Mouse (Mus musculus) adrenal gland, postnatal 14 days (tissue): ENCODE data around the gene Gng8. TPM values are rescaled to one million over a fixed set of nuclear protein-coding genes. Genes with fewer than 3 reads are reported as not detected.

Experiments used
- DNase-seq: peaks from one replicate; pipeline ENCODE4 v3.0.0; 2021; ENCODE audit warnings: mixed read lengths
- total RNA-seq: library from RNA; stranded (reverse); gene quantifications from 2 replicates; pipeline ENCODE4 v1.2.3, GENCODE M21; 2021

Gng8 gene
- total RNA-seq, 1 experiment from 2014 or later, result 0.59 TPM

DNA sequence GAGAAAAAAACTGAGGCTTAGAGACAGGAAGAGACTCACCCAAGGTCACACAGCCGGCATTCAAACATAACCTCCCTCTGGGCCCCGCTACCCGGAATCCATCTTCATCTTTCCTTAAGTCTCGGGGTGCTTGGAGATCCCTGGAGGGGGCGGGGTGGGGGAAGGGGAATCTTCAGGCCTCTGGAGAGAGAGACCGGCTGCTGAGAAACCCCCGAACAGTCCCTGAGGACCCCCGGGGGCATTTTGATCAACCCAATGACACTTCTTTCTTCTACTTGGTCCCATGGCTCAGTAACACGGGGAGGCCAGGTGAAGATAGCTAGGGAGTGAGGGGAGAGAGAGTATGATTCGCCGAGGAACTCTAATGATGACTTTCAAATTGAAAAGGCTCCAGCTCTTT is 15.6 kb upstream of the Gng8 start:
- DNase-seq, result no peak

DNA sequence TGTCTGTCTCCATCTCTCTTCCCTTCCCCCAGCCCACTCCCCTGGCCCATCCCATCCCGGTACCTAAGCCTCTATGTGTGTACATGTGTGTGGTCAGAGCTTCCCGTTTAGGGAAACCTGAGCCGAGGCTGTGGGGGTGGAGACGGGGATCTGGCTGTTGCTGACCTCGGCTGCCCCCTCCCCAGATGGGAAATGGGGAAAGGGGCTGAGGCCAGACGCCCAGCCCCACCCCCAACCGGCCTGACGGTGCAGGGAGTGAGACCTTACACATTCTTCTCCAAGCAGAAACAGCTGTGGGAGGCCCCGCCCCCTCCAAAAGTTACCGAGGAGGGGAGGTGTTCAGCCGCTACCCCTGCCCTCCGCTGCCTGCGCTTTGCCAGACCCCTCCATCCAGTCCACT is 15.0 kb upstream of the Gng8 start:
- DNase-seq, result peak; percentile 35

DNA sequence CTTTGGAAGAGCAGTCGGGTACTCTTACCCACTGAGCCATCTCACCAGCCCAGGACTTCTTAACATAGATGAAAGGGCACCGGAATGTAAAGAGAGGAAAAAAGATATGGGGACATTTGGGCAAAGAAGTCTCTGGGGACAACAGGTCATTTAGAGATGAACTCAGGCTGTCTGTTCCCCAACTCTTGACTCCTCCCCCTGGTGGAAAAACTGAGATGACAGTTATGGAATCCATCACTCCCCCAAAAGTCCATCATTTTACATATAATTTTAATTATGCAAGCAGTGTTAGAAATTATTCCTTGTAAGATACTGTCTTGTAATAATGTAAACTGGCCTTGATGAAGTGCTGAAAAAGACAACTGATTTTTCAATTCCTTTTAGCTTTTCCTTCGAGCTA is 13.9 kb upstream of the Gng8 start:
- no peak for DNase-seq

DNA sequence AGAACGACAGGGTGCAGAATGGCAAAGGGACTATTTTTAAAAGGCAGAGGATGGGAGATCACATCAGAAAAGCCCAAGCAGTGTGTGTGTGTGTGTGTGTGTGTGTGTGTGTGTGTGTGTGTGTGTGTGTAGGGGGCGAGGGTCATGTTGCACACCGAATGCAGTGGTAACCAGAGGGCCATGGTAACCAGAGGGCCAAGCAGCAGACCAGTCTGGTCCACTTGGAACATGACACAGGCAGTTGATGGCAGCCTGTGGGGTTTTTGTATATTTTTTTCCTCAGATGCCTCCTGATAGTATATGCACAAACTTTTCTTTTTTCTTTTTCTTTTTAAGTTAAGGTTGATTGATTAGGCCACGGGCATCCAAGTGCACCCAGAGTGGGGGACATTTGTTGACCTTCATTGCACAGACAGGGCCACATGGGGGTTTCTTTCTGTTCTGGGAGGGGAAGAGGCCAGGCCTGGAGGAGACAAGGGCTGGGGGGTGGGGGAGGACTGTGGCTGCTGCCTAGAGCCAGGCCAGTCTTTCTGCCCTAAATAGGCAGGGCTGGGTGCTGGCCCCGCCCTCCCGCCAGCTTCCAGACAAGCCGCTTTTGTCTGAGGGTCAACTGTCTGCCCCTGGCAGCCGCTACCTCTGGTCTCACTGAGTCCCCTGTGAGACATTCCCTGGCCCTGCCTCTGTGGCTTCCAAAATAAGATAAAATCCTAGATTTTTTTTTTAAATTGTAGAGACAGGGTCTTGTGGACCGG is 11.6 kb upstream of the Gng8 start:
- DNase-seq, result no peak

DNA sequence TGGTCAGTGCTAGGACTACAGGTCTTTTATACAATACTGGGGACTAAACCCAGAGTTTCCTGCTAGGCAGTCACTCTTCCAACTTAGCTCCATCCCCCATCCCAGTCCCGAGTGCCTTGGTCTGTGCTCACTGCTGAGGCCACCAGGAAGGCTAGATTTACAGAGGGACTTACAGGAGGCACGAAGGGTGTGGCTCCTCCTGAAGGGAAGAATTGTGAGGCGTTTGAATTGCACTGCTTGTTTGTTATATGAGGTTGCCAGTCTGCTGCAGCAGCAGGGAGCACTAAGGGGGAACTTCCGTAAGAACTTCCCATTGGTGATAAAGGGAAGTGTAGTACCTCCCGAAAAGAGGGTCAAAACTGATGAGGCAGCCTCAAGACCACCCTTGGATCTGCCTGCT is 11.0 kb upstream of the Gng8 start:
- no peak for DNase-seq

DNA sequence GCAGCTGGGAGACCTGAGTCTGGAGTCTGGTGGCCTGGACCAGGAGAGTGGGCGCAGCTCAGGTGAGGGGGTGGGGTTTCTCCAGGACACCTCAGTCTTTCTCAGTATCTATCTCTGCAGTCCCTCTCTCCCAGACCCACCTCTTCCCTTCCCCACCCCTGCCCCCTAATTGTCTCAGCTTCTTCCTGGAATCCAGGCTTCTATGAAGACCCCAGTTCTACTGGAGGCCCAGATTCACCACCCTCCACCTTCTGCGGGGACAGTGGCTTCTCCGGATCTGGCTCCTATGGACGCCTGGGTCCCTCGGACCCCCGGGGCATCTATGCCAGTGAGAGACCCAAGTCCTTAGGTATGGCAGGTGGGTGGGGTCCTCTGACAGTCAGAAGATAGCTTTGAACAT is 8.4 kb upstream of the Gng8 start:
- DNase-seq, result no peak

DNA sequence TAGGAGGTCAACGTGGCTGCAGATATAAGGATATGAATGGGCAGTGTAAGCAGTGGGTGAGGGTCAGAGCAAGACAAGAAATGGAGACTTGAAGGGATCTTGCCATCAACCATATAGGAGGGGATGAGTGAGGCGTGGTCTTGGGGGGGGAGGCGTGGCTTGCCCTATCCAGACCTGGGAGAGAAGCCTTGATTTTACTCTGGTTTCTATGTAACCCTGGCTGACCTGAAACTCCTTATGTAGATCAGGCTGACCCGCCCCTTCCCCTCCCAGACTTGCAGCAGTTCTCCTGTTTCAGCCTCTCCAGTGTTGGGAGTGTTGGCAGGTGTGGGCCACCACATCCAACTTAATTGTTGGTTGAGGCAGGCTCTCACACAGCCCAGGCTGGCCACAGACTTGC is 7.3 kb upstream of the Gng8 start:
- DNase-seq, result no peak

DNA sequence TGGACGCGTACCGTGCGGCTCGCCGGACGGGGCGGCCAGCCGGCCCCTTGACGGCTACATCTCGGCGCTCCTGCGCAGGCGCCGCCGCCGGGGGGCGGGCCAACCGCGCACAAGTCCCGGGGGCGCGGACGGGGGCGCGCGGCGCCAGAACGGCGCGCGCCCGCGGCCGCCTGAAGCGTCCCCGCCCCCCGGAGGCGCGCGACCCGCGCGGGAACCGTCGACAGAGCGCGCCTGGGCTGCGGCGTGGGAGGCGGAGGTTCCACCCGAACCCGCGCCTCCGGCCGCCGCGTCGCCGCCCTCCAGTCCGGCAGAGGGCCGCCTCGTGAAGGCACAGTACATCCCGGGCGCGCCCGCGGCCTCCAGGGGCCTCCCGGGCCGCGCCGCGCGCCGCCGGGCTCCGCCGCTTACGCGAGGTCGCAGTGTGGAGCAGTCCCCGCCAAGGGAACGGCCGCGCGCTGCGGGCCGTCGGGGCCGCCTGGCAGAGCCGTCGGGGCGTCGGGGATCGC is 6.3 kb upstream of the Gng8 start:
- no peak for DNase-seq

DNA sequence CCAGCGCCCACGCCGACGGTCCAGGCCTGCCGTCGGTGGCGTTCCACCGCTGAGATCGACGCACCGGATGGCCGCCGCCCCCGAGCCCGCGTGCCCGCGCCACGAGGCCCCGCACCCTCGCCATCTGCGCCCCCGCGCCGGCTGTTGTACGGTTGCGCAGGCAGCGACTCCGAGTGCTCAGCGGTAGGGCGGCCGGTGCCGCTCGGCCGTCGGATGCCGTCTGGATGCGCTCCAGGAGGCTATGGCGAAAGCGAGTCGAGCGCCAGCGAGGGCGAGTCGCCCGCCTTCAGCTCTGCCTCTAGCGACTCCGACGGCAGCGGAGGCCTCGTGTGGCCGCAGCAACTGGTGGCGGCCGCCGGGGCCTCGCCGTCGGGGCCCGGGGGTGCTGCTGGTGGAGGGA is 5.7 kb upstream of the Gng8 start:
- DNase-seq, result no peak

DNA sequence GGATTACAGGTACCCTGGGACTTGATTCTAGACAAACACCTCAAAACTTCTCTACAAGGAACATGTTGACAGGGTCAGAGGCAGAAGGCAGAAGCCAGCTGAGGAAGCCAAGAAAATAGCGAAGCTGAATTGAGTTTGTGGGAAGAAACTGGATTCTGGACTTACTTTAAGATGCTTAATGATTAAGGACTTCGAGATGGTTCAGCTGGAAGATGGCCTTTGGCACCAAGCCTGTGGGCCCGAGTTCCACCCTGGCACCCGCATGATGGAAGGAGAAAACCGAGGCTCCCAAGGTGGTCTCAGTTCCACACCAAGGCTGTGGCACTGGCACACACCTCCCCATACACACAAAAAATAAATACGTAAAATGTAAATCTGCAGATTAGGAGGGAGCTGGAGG is 1.1 kb upstream of the Gng8 start:
- no peak for DNase-seq

DNA sequence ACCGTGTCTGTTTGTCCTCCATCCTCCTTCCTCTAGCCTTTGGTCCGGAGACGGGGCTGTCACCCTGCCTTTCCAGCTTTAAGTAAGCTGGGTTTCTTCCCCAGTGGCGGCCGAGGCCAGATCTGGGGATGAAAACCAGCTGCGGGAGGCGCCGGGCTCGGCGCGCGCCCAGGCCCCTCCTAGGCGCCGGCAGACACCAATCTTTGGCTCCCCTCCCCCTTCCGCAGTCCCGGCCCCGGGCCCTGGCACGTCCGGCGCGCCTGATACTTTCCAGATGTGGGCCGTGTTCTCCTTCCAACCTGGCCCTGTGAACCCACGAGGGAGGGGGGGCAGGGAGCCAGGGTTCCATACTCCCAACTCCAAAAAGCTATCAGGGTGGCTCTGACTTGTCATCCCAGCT is 642 bp upstream of the Gng8 start:
- DNase-seq, result peak; percentile 72

DNA sequence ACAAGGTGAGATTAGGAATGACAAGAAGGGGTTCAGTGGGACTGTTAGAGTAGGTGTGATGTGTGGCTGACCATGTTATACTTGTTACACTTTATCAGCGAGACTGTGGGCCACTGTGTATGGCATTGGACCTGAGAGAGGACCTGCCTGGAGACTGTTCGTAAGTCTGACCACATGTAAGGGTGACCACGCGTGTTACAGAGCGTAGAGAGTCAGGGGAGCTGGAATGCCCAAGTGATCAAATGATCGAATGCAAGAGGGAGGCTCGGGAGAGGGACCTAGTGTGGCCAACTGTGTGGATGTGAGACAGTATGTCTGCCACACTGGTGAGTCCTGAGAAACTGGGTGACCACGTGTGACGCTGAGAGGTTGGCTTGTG is 755 bp downstream of the Gng8 start:
- no peak for DNase-seq

DNA sequence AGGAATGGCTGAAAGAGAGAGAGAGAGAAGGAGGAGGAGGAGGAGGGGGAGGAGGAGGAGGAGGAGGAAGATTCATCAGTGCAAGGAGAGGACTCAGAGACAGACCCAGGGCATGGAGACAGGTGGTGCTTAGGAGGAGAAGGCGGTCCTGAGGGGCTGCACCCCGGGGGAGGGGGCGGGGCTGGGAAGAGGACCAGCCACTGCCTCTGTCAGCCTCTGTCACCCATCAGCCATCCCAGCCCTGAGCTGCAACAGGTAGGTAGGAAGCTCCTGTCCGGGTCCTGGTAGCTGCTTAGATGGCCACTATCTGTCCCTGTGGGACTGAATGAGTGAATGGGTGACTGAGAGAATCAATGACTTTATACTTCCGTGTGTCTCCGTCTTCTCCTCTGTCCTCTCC is 2.0 kb downstream of the Gng8 start:
- no peak for DNase-seq

DNA sequence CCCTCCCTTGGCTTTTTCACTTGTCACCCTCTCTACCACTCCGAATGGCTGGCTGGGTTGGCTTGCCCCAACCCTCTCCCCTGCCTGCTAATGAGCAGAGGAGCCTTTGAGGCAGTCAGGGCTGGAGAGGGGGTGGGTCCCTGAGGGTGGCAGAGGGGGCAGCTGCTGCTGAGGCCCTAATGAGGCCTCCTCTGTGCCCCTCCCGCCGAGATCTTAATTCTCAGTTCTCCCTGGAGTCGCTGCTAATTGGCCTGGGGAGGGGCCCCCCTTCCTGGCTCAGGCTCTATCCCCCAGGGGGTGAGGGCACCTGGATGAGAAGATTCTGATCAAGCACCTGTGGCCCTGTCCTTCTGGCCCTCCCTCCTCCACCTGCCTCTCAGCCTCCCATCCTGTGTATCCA is 2.7 kb downstream of the Gng8 start:
- DNase-seq, result no peak

DNA sequence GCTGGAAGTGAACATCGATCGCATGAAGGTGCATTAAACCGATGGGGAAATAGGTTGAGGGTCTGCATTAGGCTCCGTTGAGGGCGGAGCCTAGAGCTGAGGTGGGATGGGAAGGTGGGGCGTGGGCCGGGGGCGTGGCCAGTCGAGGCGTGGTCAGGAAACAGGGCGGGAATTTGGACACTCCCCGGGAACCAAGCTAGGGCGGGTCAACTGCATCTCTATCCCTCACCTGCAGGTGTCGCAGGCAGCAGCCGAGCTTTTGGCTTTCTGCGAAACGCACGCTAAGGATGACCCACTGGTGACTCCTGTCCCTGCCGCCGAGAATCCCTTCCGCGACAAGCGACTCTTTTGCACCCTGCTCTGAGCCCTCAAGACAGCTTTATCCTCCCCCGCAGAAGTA is 3.4 kb downstream of the Gng8 start:
- peak; percentile 88 for DNase-seq

DNA sequence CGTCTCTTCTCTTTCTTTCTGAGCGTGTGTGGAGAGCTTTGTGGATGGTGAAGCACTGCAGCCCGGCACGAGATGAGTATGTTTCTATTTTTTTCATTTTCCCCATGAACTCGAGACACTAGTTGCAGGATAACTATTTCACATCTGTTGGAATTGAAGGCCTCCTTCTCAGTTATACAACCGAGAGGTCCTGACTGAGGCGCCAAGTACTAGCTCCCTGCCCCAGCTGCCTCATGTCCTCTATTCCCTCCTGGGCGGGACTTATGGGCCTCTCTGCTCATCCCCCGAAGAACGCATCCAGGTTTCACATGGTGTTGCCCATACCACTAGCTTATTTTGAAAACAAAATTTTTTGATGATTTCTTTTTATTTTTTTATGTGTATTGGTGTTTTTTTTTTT is 3.9 kb downstream of the Gng8 start:
- no peak for DNase-seq

DNA sequence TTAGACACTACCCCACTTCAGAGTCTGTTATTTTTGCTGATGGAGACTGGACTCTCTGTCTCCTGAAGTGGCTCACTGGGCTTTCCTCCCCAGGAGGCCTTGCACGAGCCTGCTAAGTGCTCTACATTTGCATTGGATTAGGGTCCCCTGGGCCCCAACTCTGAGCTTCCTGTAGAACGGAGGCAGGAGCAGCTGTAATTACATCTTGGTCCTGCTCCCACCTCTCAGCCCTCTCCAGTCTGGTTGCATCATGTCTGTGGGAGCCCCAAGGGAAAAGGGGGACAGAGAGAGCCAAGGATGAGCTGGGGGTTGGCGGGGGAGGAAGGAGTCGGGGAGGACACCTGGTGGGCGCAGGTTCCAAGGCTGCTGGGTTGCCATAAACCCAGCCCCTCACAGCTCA is 8.9 kb downstream of the Gng8 start:
- DNase-seq, result no peak

DNA sequence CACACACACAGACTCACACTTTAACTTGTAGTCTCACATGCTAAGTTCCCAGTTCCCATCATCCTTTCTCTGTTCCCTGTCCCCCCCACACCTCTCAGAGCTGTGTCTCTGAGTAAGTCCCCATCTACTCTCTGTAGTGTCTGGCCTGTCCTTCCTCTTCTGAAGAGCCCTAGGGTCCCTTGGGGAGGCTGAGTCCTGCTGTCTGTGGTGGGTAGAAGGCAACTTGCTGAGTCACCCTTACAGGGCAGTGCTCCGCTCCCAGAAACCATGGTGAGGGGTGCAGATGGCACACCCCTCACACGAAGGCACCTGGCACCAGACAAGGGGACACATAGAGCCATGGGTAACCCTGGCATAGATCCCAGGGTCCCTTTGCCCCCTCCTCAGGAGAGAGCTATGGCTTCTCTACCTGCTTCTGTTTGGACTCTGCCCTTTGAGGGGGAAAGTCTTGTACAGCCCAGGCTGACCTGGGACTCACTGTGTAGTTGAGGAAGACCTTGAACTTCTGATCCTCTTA is 11.9 kb downstream of the Gng8 start:
- no peak for DNase-seq

DNA sequence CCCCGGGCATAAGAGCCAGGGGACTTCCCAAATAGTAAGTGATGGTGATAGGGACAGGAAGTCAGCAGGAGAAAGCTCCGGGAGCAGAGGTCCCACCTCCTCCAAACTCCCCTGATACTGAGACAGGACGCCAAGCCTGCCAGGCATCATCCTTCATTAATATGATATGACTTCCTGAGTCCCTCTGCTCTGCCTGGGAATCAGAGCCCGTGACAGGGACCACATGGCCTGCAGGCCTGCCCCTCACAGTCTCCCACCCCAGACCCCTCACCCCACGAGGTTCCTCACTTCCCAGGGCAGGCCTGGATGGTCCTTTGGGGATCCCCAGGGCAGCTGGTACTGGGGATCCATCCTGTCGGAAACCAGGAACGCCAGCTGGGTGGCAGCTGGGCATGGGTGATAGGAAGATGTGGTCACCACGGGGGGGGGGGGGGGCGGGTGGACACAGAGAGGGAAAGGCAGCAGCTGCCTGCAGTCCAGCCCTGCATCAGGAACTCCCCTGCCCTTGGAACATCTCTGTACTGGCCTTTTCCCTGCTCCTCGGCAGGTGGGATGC is 12.6 kb downstream of the Gng8 start:
- DNase-seq, result no peak

DNA sequence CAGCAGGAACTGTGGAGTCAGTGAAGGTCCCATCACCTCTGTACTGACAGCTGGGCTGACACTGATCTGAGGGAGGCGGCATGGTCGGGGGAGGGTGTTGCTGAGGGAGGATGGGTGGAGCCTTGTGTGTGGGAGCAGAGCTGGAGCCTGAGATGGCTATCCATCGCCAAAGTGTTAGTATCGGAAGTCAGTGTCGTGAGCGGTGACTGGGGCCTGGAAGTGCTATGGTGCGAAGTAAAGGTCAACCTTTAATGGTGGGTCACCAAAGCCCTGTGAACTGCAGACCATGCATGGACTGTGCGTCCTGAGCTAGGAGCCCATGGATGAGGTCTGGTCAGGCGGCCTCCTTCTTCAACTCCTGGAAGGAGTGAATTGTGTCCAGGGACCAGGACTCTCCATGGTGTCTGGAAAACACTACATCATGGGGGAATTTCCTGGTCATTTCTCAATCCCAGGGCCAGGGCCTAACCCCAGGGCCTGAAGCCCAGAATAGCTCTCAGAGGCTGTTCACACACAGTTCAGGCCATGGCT is 14.0 kb downstream of the Gng8 start:
- peak; percentile 68 for DNase-seq

DNA sequence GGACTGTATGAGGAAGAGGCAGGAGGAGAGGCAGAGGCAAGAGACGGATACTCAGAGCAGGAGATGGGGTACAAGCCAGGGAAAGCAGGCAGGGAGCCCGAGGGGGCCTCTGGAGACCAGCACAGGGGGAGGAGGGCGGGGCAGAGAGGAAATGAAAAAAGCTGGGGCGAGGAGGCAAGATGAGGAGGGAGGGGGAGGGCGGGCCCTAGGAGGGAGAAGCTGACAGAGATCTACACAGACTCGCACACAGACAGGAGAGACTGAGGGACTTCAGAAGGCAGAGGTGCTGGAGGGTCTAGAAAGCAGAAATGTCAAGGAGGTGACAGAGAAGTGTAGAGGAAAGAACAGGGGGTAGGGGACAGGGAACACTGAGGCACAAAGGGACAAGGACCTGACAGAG is 14.7 kb downstream of the Gng8 start, which contains the start of gene Ptgir:
TSS of gene Ptgir (plus strand) at position 210 of the 400 bp plus-strand sequence.
- peak; percentile 49 for DNase-seq

DNA sequence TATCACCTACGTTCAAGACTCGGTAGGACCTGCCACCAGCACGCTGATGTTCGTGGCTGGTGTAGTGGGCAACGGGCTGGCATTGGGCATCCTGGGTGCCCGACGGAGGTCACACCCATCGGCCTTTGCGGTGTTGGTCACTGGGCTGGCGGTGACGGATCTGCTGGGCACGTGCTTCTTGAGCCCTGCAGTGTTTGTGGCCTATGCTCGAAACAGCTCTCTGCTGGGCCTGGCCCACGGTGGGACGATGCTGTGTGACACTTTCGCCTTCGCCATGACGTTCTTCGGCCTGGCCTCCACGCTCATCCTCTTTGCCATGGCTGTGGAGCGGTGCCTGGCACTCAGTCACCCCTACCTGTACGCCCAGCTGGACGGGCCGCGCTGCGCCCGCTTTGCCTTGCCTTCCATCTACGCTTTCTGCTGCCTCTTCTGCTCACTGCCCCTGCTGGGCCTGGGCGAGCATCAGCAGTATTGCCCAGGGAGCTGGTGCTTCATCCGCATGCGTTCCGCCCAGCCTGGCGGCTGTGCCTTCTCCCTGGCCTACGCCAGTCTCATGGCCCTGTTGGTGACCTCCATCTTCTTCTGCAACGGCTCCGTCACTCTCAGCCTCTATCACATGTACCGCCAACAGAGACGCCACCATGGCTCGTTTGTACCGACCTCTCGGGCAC is 15.4 kb downstream of the Gng8 start:
- no peak for DNase-seq

DNA sequence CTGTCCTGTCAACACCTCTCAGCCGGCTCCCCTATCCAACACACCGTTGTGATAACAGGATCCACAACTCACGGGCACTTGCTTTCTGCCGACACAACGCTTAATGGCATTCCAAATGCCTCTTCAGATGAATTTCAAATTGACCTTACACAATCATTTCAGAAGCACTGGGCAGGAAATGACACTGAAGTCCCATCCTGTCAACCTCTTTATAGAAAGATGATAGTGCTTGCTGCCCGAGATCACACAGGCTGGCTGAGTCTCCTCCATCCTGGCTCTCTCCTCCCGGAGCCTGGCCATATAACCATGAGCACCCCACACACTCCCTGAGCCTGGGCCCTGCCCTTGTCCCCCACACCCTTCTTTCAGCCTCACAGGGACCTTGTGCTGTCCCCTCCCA is 16.3 kb downstream of the Gng8 start:
- DNase-seq, result no peak
